Comparison of ENCODE assay signal across 8 mouse cellular contexts in the genomic region with DNA sequence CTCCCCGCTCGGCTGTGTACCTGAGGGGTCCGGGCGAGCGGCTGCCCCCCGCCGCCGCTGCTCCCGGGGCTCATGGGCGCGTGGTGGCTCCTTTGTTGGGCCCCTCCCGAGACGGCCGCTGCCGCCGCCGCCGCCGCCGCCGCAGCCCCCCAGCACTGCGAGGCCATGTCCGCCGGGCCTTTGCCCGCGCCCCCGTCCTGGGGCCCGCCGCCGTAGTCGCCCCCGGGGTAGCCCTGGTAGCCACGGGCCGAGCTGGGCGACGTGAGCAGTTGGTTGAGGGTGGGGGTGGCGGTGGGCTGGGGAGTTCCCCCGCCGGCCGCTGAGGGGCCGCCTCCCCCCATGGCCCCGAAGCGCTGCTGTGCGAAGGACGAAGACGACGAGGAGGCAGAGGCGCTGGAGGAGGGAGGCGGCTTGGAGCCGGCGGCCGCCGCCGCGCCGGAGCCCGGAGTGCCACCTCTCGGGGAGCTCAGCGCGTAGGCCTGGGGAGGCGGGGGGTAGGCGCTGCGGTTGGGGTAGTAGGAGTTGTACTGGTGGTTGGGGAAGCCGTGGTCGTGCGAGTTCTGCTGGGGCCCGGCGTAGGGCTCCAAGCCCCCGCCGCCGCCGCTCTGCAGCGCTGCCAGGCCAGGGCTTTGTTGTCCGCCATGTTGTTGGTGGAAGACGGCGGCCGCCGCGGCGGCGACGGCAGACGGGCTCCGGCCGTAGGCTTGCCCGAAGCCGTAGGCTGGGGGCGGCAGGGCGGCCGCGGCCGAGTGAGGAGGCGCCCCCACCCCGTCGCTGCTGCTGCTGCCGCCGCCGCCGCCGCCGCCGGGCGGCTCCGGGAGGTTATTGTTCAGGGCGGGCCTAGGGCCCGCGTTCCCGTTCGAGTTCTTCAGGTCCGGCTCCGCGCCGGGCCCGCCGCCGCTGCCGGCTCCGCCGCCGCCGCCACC. TPM values are rescaled to one million over a fixed set of nuclear protein-coding genes. Genes with fewer than 3 reads are reported as not detected.
A peak's percentile ranks its signal among the peaks of the same experiment; 100 is the strongest.
DNase-seq lines count a peak whose midpoint lies in the region; ATAC-seq and TF ChIP-seq lines count a peak whose summit lies in the region.

No protein-coding gene starts in this region.

- no peaks in the 10 kb centered on the region for H3K27me3 ChIP-seq in embryonic facial prominence, embryonic 12.5 days
- H3K27me3 ChIP-seq in heart, postnatal 0 days (ENCODE audit: control insufficient read depth, insufficient read depth, low read length): no peaks in the 10 kb centered on the region

- peaks cover 13% of the 10 kb centered on the region for H3K36me3 ChIP-seq in embryonic facial prominence, embryonic 12.5 days
- no peaks in the 10 kb centered on the region for H3K36me3 ChIP-seq in heart, postnatal 0 days (replicated peaks; ENCODE audit: control insufficient read depth, insufficient read depth, low read length)

- H3K27ac ChIP-seq in embryonic facial prominence, embryonic 12.5 days: peak overlapping the region; percentile 100
- peak overlapping the region; percentile 99 for H3K27ac ChIP-seq in heart, postnatal 0 days (ENCODE audit: low read depth)

- peak overlapping the region; percentile 86 for H3K4me2 ChIP-seq in embryonic facial prominence, embryonic 12.5 days (replicated peaks)
- H3K4me2 ChIP-seq in heart, postnatal 0 days (ENCODE audit: low read depth, low read length): peak overlapping the region; percentile 76

- no peak for TF ChIP-seq CTCF in heart, postnatal 0 days (IDR thresholded peaks at IDR 0.05; ENCODE audit: low read depth)

- no peak for TF ChIP-seq EP300 in heart, postnatal 0 days (IDR thresholded peaks at IDR 0.05; ENCODE audit: low read depth)

- under 1% methylated on average over 95 of the region's 121 CpGs for WGBS in embryonic facial prominence, embryonic 12.5 days
- under 1% methylated on average over 81 of the region's 121 CpGs for WGBS in heart, postnatal 0 days

- no peaks in the 10 kb centered on the region for H3K9me3 ChIP-seq in embryonic facial prominence, embryonic 12.5 days
- no peaks in the 10 kb centered on the region for H3K9me3 ChIP-seq in heart, postnatal 0 days (replicated peaks; ENCODE audit: control insufficient read depth, low read length)

- peak overlapping the region; percentile 100 for H3K4me3 ChIP-seq in embryonic facial prominence, embryonic 12.5 days
- peak overlapping the region; percentile 95 for H3K4me3 ChIP-seq in heart, postnatal 0 days (ENCODE audit: low read depth, low read length)

- DNase-seq in adrenal gland, adult 18-20 months (ENCODE audit: low spot score in 2 of 2): peak; percentile 51 to 57
- no peak for DNase-seq in heart, postnatal 0 days (ENCODE audit: low spot score)
- peak; percentile 54 to 68 for DNase-seq in kidney, postnatal 4 days
- DNase-seq in lung, postnatal 14 days: peak; percentile 46
- peak; percentile 55 for DNase-seq in right cerebral cortex, postnatal 4 days

- H3K4me1 ChIP-seq in embryonic facial prominence, embryonic 12.5 days: peaks cover 45% of the 10 kb centered on the region
- H3K4me1 ChIP-seq in heart, postnatal 0 days (ENCODE audit: control insufficient read depth, insufficient read depth): peaks cover 41% of the 10 kb centered on the region

- H3K9ac ChIP-seq in embryonic facial prominence, embryonic 12.5 days: peak overlapping the region; percentile 100
- peak overlapping the region; percentile 100 for H3K9ac ChIP-seq in heart, postnatal 0 days (replicated peaks; ENCODE audit: low read depth, low read length)

- peak; percentile 3 for ATAC-seq in CD4-positive, CD25-positive, alpha-beta regulatory T cell, adult 4 months
- ATAC-seq in embryonic facial prominence, embryonic 12.5 days (ENCODE audit: insufficient number of reproducible peaks, insufficient read depth, low FRiP score, low TSS enrichment): no peak
- ATAC-seq in heart, postnatal 0 days (ENCODE audit: insufficient read depth, low read depth): no peak
- no peak for ATAC-seq in megakaryocyte progenitor cell, adult 5-6 weeks (replicated peaks; ENCODE audit: poor library complexity)

RNA-seq across cellular contexts. Expression of gene Arid1a, which starts 3.9 kb away (rescaled TPM):
- polyA plus RNA-seq in CD4-positive, CD25-positive, alpha-beta regulatory T cell, adult 4 months (2017; shearing (Covaris generic)): 10 to 100 TPM; 74.4 to 76.7 TPM
- 10 to 100 TPM; 37.9 to 43.6 TPM for total RNA-seq in adrenal gland, adult 18-20 months (2021)
- polyA plus RNA-seq in embryonic facial prominence, embryonic 12.5 days (2016; fragmentation: Nextera tagmentation; extraction: Ambion mirVana): 37.5 and 40.1 TPM in 2 replicates
- total RNA-seq in heart, postnatal 0 days (2014; rRNA removed; ENCODE audit: low replicate concordance): 27.9 and 33.3 TPM in 2 replicates
- 9.7 and 10.1 TPM in 2 replicates for polyA plus RNA-seq in heart, postnatal 0 days (2015; fragmentation: Nextera tagmentation; extraction: Ambion mirVana)
- total RNA-seq in megakaryocyte progenitor cell, adult 5-6 weeks (2015): 106 and 108 TPM in 2 replicates
- 27.0 and 30.0 TPM in 2 replicates for total RNA-seq in megakaryocyte progenitor cell, adult 5-6 weeks (2017)
